Mouse (Mus musculus): ENCODE measurements at regions not wholly inside any gene's neighbourhood (a gene's known extent, or its start where the extent isn't known, plus 50 kb on each side); places are given as distances from the start of the nearest gene placed in this dataset.

DNA sequence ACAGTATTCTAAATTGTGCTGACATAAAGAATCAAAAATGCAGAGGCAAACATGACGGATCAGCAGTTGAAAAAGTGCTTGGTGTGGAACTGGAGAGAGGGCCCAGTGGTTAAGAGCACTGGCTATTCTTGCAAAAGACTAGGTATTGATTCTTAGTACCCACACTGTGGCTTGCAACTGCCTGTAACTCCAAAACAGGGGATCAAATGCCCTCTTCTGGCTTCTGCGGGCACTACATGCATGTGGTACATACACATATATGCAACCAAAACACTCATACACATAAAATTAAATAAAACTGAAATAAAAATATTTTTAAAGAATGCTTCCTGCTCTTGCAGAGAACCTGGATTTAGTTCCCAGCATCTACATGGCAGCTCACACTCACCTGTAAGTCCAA lies 163.7 kb upstream of the Smim15 start:
- DNase-seq (ENCODE audit: low spot score in 2 of 2): no peak

DNA sequence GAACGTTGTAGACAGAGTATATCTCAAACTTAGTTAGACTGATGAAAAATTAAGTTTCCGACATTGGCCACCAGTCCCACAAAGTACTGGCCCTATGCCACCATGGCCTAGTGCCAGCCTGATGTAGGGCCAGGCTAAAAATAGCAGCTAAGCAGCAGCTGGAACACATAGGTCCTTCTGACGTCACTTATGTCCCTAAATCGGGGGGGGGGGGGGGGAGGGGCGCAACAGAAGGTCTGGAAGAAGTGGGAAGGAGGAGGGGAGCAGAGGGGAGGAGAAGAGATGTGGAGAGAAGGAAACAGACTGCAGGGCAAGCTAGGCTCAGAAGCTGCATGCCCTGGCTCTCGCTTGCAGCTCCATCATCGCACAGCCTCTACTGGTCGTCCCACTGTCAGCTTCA lies 164.7 kb upstream of the Smim15 start:
- no peak for DNase-seq (ENCODE audit: low spot score in 2 of 2)

DNA sequence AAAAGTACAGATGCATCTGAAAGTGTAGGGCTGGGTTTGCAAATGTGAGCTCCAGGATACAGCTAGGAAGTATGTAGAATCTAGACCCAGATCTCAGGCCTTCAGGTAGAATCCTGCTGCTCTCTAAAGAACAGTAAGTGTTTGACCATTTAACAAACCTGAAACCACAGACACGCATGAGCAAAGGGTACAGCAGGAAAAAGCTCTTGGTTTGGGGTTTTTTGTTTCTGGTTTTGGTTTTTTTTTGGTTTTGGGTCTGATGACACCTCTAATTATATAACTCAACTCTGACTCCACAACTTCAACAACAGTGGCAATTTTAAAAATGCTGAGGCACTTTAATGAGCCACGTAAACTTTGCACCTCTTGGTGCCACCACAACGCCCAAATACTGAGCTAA lies 165.3 kb upstream of the Smim15 start:
- DNase-seq (ENCODE audit: low spot score in 2 of 2): no peak

DNA sequence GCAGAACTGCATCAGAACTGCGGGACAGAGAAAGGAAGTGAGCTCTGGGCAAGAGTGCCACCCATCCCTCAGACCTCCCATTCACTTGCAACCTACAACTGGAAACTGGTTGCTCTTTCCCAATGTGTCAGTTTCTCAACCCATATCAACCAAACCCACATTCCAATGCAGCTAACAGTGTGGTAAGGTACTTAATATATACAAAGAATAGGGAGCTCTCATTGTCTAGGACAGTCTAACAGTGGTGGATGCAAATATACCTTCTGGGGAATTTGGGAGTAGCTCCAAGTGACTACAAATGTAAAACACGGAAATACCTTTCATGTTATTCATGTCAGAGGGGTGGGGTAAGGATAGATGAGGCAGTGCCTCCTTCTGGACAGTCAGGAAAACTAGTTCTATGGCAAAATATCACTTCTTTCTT lies 171.0 kb upstream of the Smim15 start:
- no peak for DNase-seq (ENCODE audit: low spot score in 2 of 2)

DNA sequence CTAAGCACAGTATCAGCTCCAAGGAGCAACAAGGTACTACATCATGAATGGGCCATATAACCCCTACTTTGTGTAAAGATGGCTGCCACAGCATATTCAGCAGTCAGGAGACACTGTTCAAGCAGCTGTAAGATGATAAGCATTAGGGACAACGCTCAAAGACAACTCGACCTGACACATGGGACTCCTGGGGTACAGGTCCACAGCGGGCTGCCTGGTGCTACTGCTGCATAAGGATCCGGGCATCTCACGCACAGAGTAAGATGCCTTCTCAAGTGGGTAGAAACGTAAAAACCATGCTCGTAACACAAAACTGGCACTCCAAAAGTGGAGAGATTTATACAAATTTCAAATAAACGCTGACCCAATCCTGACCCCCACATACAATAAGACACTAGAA lies 171.7 kb upstream of the Smim15 start:
- no peak for DNase-seq (ENCODE audit: low spot score in 2 of 2)

DNA sequence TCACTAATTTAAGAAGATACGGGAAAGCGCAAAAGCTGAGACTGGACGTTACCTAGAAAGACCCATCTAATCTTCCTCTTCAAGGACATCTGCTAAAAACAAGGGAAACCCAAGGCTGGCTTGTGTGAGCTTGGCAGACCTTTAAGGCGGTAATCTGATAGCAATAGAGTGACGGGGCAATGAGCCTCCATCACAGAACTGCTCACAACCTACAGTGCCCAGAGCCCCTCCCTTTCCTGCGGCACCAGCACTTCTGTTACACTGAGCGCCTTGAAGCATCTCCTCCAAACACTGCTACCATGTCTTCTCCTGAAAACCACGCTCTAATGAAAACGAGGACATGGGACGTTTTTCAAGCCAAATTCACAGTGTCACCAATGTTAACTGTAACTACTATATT lies 172.1 kb upstream of the Smim15 start:
- no peak for DNase-seq (ENCODE audit: low spot score in 2 of 2)

DNA sequence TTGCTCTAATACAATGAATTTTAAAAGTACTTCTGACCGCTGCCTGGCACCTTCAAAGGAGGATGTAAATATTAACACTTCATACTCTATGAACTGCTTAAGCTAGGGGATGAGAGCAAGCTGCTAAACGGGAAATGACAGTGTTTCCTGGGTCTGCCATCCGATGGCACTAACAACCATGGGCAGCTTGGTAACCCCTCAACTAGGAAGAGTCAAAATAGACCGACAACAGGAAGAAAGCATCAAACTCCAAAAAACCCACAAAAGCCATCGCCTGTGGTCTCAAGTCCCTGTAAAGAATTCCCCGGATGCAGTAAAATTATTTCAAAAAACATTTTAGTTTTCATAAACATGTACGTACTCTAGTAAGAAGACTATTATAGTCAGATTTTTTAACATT lies 175.3 kb upstream of the Smim15 start:
- no peak for DNase-seq (ENCODE audit: low spot score in 2 of 2)

DNA sequence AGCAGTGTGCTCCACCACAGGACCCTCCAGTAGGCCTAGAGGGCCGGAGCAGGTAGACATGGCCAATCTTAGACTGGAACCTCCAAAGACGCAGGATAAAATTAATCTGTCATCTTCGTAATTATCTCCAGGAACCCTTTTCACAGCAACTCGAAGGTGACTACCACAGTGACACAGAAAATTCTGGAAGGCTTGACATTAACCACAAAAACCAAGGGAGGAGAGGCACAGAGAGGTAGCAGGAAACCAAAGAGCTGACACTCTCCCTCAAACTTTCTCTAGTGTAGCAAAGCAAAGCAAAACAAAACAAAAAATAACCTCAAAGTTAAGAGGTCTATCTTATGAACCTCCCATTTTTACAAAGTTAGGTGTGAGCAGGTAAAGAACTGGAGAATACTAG lies 177.4 kb upstream of the Smim15 start:
- DNase-seq (ENCODE audit: low spot score in 2 of 2): no peak

DNA sequence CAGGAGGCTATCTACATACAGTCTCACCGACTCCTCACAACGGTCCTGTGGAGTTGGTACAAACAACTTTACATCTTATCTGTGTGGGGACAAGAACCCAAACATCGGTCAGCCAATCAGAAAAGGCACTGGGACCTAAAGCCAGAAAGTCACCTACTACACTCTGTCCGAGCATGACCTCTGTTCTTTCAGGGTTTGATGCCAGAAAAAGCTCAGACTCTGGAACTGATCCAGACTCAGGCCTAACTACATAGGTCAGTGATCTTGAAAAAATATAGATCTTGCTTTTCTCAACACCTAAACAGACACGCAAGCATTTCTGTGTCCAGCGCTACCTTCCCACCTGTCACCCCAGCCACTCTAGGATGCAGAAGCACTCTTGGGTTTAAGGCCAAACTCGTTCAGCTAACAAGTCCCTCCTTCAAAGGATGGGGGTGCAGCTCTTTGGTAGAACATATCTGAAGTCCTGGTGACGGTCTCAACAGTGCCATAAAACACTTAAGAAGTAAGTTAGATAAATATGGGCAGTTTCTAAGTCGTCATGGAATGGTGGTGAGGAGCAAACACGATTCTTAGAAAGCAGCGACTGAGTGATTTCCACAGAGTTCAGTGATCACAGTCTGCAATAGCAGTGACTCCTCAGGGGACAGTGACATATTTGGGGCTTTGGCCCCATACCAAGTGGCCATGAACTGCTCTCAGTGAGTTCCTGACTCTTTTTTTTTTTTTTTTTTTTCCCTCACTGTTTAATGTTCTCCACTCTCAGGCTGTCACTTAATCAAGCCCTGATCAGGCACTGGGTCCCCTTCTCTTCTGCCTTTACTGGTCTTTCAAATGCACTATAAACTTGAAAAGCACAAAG lies 181.2 kb upstream of the Smim15 start:
- no peak for DNase-seq (ENCODE audit: low spot score in 2 of 2)

DNA sequence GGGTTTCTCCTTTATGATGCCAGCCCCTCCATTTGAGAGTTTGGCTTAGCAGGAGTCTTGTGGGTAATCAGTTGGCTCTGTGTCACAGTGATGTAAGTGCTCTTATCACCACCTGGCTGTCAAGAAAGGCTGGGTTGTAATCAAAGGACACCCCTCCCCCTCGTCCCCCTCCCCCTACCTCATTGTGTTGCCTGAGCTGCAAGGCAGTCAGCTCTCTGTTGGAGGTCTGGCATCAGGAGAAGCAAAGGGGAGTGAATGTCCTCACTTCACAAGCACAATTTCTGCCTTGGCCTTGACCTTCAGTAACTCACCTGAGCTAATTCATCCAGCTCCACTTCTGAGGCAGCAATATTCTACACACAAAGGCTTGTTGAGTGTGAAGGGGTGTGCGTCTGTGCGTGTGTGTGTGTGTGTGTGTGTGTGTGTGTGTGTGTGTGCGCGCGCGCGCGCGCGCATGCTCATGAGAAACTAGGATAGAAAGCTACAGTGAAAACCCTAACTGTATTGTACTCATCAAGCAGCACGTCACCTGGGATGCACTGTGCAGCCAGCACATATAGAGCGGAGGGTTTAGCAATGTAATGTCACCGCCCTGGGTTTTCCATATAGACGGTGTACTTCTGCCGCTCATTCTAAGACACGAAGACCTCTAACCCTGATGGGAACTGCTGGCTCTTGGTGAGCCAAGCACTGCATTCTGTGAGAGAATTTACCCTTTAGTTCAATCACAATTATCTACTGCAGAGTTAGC lies 182.7 kb upstream of the Smim15 start:
- DNase-seq (ENCODE audit: low spot score in 2 of 2): no peak

DNA sequence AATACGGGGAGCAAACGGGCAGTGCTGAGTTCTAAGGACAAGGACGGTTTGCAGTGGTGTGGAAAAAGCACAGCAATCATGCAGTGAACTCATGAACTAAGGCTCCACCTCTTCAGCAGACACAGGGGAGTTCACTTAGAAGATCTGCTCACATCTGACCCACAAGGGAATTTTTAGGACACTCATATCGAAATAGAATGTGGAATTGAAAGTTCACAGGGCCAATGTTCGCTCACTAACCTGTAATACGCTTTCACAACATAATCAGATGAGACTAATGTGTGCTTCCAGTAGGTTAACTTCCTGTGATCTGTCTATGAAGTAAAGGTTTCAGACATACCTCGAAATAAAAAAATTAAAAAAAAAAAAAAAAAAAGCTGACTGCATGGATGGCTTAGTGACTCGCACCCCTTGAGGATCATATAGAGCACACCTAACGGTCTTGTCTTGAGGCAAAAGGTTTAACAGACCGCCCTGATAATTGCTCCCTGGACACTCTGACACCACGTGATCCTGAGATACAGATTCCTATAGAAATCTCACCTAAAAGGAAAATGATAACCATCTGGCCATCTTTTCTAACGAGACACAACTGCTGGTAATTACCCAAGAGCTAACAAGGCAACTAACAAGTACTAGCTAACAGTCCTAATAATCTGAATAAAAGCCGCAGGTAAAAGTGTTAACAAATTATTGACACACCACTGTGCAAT lies 187.0 kb upstream of the Smim15 start:
- no peak for DNase-seq (ENCODE audit: low spot score in 2 of 2)

DNA sequence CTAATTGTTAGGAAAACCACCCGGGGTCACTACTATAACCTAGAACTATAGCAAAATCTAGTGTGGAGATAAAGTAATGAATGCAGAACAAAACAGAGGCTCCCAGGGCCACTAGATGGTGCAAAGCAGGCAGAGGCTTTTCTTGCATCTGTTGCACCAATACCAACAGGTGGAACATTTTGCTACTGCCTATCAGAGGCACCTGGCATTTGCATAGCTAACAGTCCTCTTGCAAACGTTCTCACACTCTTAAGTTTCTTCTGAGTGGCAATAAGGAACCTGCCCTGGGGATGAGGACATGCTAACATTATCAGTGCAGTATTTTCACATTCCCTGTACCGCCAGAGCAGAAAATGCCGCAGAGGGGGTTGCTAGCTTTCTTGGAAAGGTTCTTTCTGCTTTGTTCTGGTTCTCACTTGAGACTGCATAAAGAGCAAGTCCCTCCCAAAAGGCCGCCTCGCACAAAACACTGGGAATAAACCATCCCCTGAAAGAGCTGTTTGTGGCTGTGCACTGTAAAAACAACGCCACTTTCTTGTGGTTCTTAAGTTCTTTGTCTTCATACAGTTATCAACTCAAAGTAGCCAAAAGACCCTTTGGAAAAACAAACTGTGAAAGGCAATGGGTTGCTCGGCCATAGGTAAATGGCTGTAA lies 193.2 kb upstream of the Smim15 start:
- no peak for DNase-seq (ENCODE audit: low spot score in 2 of 2)

DNA sequence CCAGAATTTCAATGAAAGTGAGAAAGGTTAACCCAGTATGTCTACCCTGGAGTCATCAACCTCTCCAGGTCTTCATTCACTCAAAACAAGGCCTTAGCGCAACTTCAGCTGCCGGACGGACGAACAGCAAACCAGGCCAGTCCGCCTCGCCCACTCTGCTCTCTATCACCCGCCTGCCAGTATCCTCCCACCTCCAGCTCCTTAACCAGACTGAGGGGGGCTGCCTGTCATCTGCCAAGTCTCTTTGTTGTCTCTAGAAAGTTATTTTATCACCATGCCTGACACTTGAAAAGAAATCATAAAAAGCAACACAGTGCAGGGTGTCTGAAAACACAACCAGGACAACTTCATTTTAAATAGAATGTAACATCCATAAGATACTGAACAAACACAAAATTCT lies 195.4 kb upstream of the Smim15 start:
- DNase-seq (ENCODE audit: low spot score in 2 of 2): no peak

DNA sequence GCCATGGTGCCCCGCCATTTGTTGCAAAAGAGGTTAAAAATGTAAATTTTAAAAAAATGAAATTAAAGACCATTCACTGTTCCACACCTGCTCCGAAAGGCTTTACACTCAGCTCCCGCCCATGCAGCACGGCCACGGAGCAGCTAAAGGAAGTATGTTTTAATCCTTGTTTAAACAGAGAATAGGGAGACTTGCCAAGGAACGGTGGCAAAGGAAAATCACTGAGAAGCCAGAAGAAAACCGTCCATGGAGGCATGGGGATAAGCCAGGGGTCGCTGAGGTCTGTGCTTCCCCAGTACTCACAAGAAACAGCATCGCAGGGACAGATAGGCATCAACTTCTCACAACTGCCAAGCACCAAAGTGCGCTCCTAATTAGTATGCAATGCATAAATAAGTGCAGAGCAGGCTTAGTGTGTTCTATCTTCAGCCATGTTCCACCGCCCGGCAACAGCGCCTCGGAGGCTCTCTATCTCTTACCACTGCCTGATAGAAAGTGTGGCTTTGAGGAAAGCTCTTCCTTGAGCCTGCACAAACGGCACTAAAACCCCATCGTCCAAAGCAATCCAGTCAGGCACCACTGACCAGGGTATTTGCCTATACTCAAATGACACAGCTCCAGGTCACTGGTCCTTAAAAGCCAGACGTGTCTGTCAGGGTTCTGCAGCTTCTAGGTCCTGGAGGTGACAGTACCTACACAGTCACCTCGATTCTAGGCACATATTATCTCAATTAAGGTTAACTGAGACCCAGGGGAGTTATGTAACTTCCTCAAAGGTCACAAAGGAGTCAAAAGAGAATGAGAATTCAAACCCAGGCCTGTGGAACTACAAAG lies 196.8 kb upstream of the Smim15 start:
- DNase-seq (ENCODE audit: low spot score in 2 of 2): no peak

DNA sequence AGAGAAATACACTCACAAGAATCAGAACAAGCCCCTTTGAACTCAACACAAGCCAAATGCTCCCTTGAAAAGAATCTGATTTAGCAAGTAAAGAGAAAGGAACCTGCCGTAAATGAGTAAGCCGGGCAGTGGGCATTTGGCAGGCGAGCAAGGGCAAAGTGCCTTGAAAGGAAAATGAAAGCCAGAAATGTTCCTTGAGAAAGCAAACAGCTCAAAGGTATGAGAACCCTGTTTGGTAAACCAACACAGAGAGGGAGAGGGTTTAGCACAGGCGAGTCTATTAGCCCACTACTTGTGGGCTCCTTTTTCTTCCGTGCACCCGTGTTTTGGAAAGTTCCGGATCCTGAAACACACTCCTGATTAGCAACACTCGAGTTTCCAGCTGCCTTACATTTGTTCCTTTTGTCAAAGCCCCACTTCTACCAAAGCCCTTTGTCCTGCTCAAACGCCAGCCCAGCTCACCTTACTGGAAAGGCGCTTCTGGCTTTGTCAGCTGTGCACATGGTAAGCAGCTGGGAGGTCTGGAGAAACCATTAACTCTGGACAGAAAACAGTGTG lies 197.5 kb upstream of the Smim15 start:
- DNase-seq (ENCODE audit: low spot score in 2 of 2): peak in 1 of 2 experiments; percentile 18

DNA sequence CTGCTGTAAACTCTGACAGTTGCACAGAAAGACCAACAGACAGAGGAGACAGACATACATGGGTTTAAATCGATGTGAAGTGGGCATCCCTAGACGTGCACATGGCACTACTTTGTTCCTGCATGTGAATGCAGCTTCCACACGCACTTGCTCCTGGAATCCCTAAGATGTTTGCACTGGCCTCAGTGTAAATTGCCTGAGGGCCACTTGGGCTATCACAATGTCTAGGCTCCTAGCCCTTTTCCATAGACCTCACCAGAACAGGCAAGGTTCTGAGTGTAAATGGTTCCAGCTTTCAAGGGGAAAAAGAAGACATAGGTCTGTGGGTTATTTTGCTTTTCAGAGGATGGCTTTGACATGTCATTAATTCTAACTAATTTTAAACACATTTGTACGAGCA lies 198.4 kb upstream of the Smim15 start:
- no peak for DNase-seq (ENCODE audit: low spot score in 2 of 2)

DNA sequence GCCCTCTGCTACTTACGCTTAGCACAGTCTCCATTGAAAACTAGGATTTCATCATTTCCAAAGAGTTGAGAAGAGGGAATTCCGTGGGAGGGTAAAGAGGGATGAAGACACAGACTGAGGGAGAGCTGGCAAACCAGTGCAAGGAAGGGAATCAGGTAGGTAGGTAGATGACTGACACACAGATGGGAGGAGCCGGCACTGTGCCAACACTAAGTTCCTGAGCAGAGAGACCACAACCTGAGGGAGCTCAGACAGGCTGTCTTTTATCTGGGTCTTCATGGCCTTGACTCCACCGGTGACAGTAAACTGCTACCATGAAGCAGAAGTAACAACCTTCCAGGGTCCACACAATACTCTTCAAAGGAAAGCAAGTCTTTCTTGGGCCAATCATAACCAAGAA lies 200.2 kb upstream of the Smim15 start:
- DNase-seq (ENCODE audit: low spot score in 2 of 2): no peak

DNA sequence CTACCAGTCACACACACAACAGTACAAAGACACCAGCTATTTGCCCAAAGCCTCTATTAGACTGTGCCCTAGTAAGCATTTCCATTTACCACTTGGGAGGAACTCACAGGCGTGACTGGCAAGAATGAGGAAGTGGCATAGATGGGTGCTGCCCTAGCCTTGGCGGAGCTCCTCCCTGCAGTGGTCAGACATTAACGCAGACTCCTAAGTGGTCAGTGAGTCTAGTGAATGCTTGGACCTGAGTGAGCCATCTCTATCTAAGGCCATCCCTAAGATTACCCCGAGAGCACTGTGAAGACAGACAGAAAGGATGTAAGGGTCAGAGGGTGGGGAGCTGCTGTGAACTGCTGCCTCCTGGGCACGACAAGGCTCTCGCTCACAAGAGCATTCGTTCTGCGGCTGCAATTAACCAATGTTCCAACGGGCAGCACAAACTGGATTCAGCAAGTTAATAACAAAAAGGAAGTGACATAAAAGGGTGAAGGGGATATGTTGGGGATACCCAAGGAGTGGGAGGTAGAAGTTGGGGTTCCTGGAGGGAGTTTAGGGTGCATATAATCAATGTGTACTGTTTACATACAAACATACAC lies 206.0 kb upstream of the Smim15 start:
- no peak for DNase-seq (ENCODE audit: low spot score in 2 of 2)

DNA sequence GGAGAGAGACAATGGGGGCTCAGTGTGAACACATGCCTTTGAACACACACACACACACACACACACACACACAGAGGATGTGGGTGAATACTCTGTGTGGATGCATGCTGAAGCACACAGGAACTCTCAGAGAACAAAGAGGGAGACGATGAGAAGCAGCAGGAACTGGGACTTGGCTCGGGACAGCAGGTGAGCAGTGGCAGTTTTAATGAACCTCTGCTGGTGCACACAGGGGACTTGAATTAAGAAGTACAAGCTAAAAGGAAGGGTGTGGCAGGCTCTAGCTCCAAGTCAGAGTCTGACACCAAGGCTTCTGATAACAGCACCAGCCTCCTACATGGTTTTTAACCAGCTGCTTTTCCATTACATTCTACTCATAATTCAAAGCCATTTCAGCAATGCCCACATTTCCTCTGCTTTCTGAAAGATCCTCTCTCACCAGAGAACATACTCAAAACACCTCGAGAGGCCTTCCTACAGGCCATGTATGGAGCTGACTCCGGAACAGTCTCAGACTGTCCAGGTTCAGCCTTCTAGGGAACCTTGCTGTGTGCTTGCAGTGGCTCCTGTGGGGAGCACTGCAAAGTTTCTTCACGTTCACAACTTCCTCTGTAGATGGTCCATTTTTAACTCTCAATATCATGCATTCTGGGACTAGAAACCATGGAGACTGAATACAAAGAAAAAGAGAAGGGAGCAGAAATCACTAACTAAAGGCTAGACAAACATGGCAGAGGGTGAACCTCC lies 206.9 kb upstream of the Smim15 start:
- DNase-seq (ENCODE audit: low spot score in 2 of 2): no peak
